Mouse (Mus musculus): ENCODE measurements at regions not wholly inside any gene's neighbourhood (a gene's known extent, or its start where the extent isn't known, plus 50 kb on each side); places are given as distances from the start of the nearest gene placed in this dataset. TPM values are rescaled to one million over a fixed set of nuclear protein-coding genes. Genes with fewer than 3 reads are reported as not detected.

- peak in 1 of 2 experiments; percentile 72 for DNase-seq (ENCODE audit: extremely low spot score in 1 of 2, low spot score in 2 of 2)
Measured at GRCm38 (mm10) chr12:109402226-109402625, 50.4 kb upstream of the Dlk1 start.

More at GRCm38 (mm10) chr12:109402226-109402625, 50.4 kb upstream of the Dlk1 start:
- intact Hi-C loops (cut with DNase I) = no loop called here

Small RNA genes lying in the stretch of these regions (microRNA-seq; reads per million reads assigned to microRNA genes)
- gene Gm22234 (not detected), gene Gm25297 (not detected)
